Mouse (Mus musculus) kidney, adult 18-20 months (tissue): ENCODE results near the gene Cpne4.

Experiments
- DNase-seq: peaks from one replicate; pipeline ENCODE4 v3.0.0; 2021

Gene Cpne4

GRCm38 (mm10) chr9:105053147-105053557, 506.1 kb downstream of the Cpne4 start, which contains the start of gene Mrpl3:
Mrpl3 (plus strand) TSS chr9:105053239.
- peak; percentile 93 for DNase-seq

GRCm38 (mm10) chr9:105053812-105054211, 506.7 kb downstream of the Cpne4 start:
- DNase-seq = no peak

- DNase-seq = no peak
Measured at GRCm38 (mm10) chr9:105069106-105069505, 522.0 kb downstream of the Cpne4 start.

- no peak for DNase-seq
Measured at GRCm38 (mm10) chr9:105072991-105073748, 526.1 kb downstream of the Cpne4 start.

GRCm38 (mm10) chr9:105074851-105075250, 527.8 kb downstream of the Cpne4 start:
- DNase-seq = no peak

- no peak for DNase-seq
Measured at GRCm38 (mm10) chr9:105076756-105077424, 529.8 kb downstream of the Cpne4 start.

- DNase-seq = no peak
Measured at GRCm38 (mm10) chr9:105078460-105078859, 531.4 kb downstream of the Cpne4 start.

- no peak for DNase-seq
Measured at GRCm38 (mm10) chr9:105080246-105080645, 533.2 kb downstream of the Cpne4 start.
